Mouse (Mus musculus) midbrain, embryonic 15.5 days (tissue): ENCODE results near the gene Ccm2. TPM values are rescaled to one million over a fixed set of nuclear protein-coding genes. Genes with fewer than 3 reads are reported as not detected.
"Not testable (repeated sequence)": the region's sequence is repeated elsewhere in the genome, so short reads cannot be mapped to it uniquely, and the experiment has no call there.

ENCODE experiments used
- ATAC-seq: fragments of 200-750 bp; cut with Nextera tagmentation; replicated peaks from 2 replicates; pipeline ENCODE4 v1.8.0; 2017; ENCODE audit warnings: moderate TSS enrichment
- H3K27ac ChIP-seq: fragments of 300-500 bp; sonication (generic); 2 replicates; pipeline ENCODE4 v1.5.1; 2015; ENCODE audit warnings: mild to moderate bottlenecking, inconsistent platforms
- H3K27me3 ChIP-seq: fragments of 300-500 bp; sonication (generic); replicated peaks from 2 replicates; pipeline ENCODE4 v1.6.1; 2015; ENCODE audit warnings: inconsistent platforms
- H3K36me3 ChIP-seq: fragments of 300-500 bp; sonication (generic); replicated peaks from 2 replicates; pipeline ENCODE4 v1.6.1; 2015; ENCODE audit warnings: inconsistent platforms
- H3K4me1 ChIP-seq: fragments of 300-500 bp; sonication (generic); 2 replicates; pipeline ENCODE4 v1.6.1; 2015; ENCODE audit warnings: inconsistent platforms
- H3K4me2 ChIP-seq: fragments of 300-500 bp; sonication (generic); 2 replicates; pipeline ENCODE4 v1.6.1; 2015; ENCODE audit warnings: inconsistent platforms, mild to moderate bottlenecking, moderate library complexity
- H3K4me3 ChIP-seq: fragments of 300-500 bp; sonication (generic); 2 replicates; pipeline ENCODE4 v1.5.1; 2015; ENCODE audit warnings: mild to moderate bottlenecking, inconsistent platforms
- H3K9ac ChIP-seq: fragments of 300-500 bp; sonication (generic); 2 replicates; pipeline ENCODE4 v1.6.1; 2015; ENCODE audit warnings: mild to moderate bottlenecking, inconsistent platforms
- H3K9me3 ChIP-seq: fragments of 300-500 bp; sonication (generic); 2 replicates; pipeline ENCODE4 v1.6.1; 2016; ENCODE audit warnings: inconsistent platforms
- WGBS: fragments of 180-500 bp; shearing (Covaris S2); methylation state at CpG from one replicate; pipeline ENCODE4 v1.1.7; 2015; ENCODE audit warnings: mixed read lengths; 5-methylcytosine and 5-hydroxymethylcytosine counted together
- polyA plus RNA-seq: library from polyadenylated mRNA; unstranded; fragments of >200 nt; fragmentation: Nextera tagmentation; extraction: Ambion mirVana; gene quantifications from 2 replicates; pipeline ENCODE4 v1.2.1, GENCODE M21; 2015

Ccm2 gene
- polyA plus RNA-seq, 1 experiment from 2014 or later: 90.5 TPM

GRCm38 (mm10) chr11:6523662-6524088 lies 23.0 kb upstream of the Ccm2 start:
- no peak for ATAC-seq
- no peak overlapping the region for H3K27ac ChIP-seq
- H3K9me3 ChIP-seq: no peaks in the 10 kb centered on the region
- WGBS: 68% methylated on average over 1 of the region's 1 CpGs
- peaks cover 19% of the 10 kb centered on the region for H3K4me1 ChIP-seq
- H3K4me2 ChIP-seq: no peak overlapping the region
- no peaks in the 10 kb centered on the region for H3K27me3 ChIP-seq
- H3K9ac ChIP-seq: no peak overlapping the region
- no peak overlapping the region for H3K4me3 ChIP-seq
- H3K36me3 ChIP-seq: peaks cover 24% of the 10 kb centered on the region; the same call in 1 of the 2 replicates

GRCm38 (mm10) chr11:6524165-6524879 lies 22.4 kb upstream of the Ccm2 start:
- H3K27ac ChIP-seq: no peak overlapping the region
- H3K9me3 ChIP-seq: no peaks in the 10 kb centered on the region
- peaks cover 24% of the 10 kb centered on the region; the same call in 1 of the 2 replicates for H3K36me3 ChIP-seq
- no peak overlapping the region for H3K4me2 ChIP-seq
- WGBS: 96% methylated on average over 8 of the region's 8 CpGs
- H3K9ac ChIP-seq: no peak overlapping the region
- no peaks in the 10 kb centered on the region for H3K27me3 ChIP-seq
- no peak overlapping the region for H3K4me3 ChIP-seq
- ATAC-seq: no peak
- peaks cover 19% of the 10 kb centered on the region for H3K4me1 ChIP-seq

GRCm38 (mm10) chr11:6524880-6525238 lies 21.8 kb upstream of the Ccm2 start:
- 87% methylated on average over 4 of the region's 4 CpGs for WGBS
- Histone ChIP-seq H3K9ac (no peak overlapping the region), H3K9me3 (no peaks in the 10 kb centered on the region), H3K4me3 (no peak overlapping the region), H3K27ac (no peak overlapping the region), H3K36me3 (peaks cover 24% of the 10 kb centered on the region; the same call in 1 of the 2 replicates), H3K4me2 (no peak overlapping the region), H3K27me3 (no peaks in the 10 kb centered on the region), H3K4me1 (peaks cover 19% of the 10 kb centered on the region)
- ATAC-seq: no peak

- Histone ChIP-seq H3K4me2 (no peak overlapping the region), H3K9ac (no peak overlapping the region), H3K4me3 (no peak overlapping the region), H3K27me3 (no peaks in the 10 kb centered on the region), H3K27ac (no peak overlapping the region), H3K4me1 (peaks cover 19% of the 10 kb centered on the region), H3K9me3 (no peaks in the 10 kb centered on the region), H3K36me3 (peaks cover 24% of the 10 kb centered on the region; the same call in 1 of the 2 replicates)
- 45% methylated on average over 1 of the region's 1 CpGs for WGBS
- ATAC-seq: no peak
Measured at GRCm38 (mm10) chr11:6525241-6525640, 21.4 kb upstream of the Ccm2 start.

GRCm38 (mm10) chr11:6526526-6527255 lies 20.0 kb upstream of the Ccm2 start:
- H3K4me1 ChIP-seq: peaks cover 19% of the 10 kb centered on the region
- H3K9ac ChIP-seq, H3K4me3 ChIP-seq, H3K9me3 ChIP-seq, H3K27ac ChIP-seq, H3K27me3 ChIP-seq, H3K4me2 ChIP-seq, ATAC-seq: not testable (repeated sequence)
- WGBS: 72% methylated on average over 13 of the region's 16 CpGs
- H3K36me3 ChIP-seq: peaks cover 24% of the 10 kb centered on the region; the same call in 1 of the 2 replicates

GRCm38 (mm10) chr11:6527256-6528185 lies 19.2 kb upstream of the Ccm2 start:
- Histone ChIP-seq H3K4me3 (peak overlapping the region; percentile 65), H3K9me3 (no peaks in the 10 kb centered on the region), H3K27ac (0 out of 2 replicates have a peak overlapping the region, but pooled peaks have one; percentile 80), H3K4me1 (peaks cover 19% of the 10 kb centered on the region), H3K9ac (peak overlapping the region; percentile 67), H3K27me3 (no peaks in the 10 kb centered on the region), H3K36me3 (peaks cover 24% of the 10 kb centered on the region; the same call in 1 of the 2 replicates), H3K4me2 (peak overlapping the region; percentile 89)
- WGBS: 20% methylated on average over 10 of the region's 10 CpGs
- peak; percentile 20 for ATAC-seq

- H3K36me3 ChIP-seq: peaks cover 24% of the 10 kb centered on the region; the same call in 1 of the 2 replicates
- H3K4me2 ChIP-seq: peak overlapping the region; percentile 89
- no peaks in the 10 kb centered on the region for H3K9me3 ChIP-seq
- H3K9ac ChIP-seq: peak overlapping the region; percentile 67
- no peaks in the 10 kb centered on the region for H3K27me3 ChIP-seq
- H3K27ac ChIP-seq: peak overlapping the region; percentile 80
- under 1% methylated on average over 51 of the region's 51 CpGs for WGBS
- H3K4me3 ChIP-seq: peak overlapping the region; percentile 65
- peak; percentile 97 for ATAC-seq
- H3K4me1 ChIP-seq: peaks cover 19% of the 10 kb centered on the region
Measured at GRCm38 (mm10) chr11:6528186-6529006, 18.3 kb upstream of the Ccm2 start.

GRCm38 (mm10) chr11:6529961-6530360 lies 16.7 kb upstream of the Ccm2 start:
- Histone ChIP-seq H3K9me3 (no peaks in the 10 kb centered on the region), H3K36me3 (peaks cover 16% of the 10 kb centered on the region; the same call in 1 of the 2 replicates), H3K4me3 (no peak overlapping the region), H3K4me1 (peaks cover 19% of the 10 kb centered on the region), H3K27me3 (no peaks in the 10 kb centered on the region), H3K4me2 (no peak overlapping the region), H3K27ac (no peak overlapping the region), H3K9ac (no peak overlapping the region)
- ATAC-seq: no peak
- 94% methylated on average over 8 of the region's 8 CpGs for WGBS

GRCm38 (mm10) chr11:6530746-6531145 lies 15.9 kb upstream of the Ccm2 start:
- WGBS: 92% methylated on average over 3 of the region's 3 CpGs
- Histone ChIP-seq H3K36me3 (peaks cover 8% of the 10 kb centered on the region; the same call in 1 of the 2 replicates), H3K9me3 (no peaks in the 10 kb centered on the region), H3K9ac (no peak overlapping the region), H3K27ac (no peak overlapping the region), H3K4me1 (peaks cover 19% of the 10 kb centered on the region), H3K27me3 (no peaks in the 10 kb centered on the region), H3K4me3 (no peak overlapping the region), H3K4me2 (no peak overlapping the region)
- no peak for ATAC-seq

- WGBS: 86% methylated on average over 3 of the region's 3 CpGs
- no peaks in the 10 kb centered on the region for H3K36me3 ChIP-seq
- H3K4me3 ChIP-seq: no peak overlapping the region
- H3K27me3 ChIP-seq: no peaks in the 10 kb centered on the region
- no peak overlapping the region for H3K4me2 ChIP-seq
- no peaks in the 10 kb centered on the region for H3K9me3 ChIP-seq
- no peak overlapping the region for H3K27ac ChIP-seq
- peaks cover 14% of the 10 kb centered on the region for H3K4me1 ChIP-seq
- no peak for ATAC-seq
- H3K9ac ChIP-seq: no peak overlapping the region
Measured at GRCm38 (mm10) chr11:6544683-6545082, 2.0 kb upstream of the Ccm2 start.

GRCm38 (mm10) chr11:6545186-6545856 lies 1.4 kb upstream of the Ccm2 start:
- ATAC-seq: no peak
- no peak overlapping the region for H3K4me2 ChIP-seq
- WGBS: 91% methylated on average over 4 of the region's 4 CpGs
- peaks cover 14% of the 10 kb centered on the region for H3K4me1 ChIP-seq
- no peaks in the 10 kb centered on the region for H3K27me3 ChIP-seq
- no peak overlapping the region for H3K9ac ChIP-seq
- H3K36me3 ChIP-seq: no peaks in the 10 kb centered on the region
- H3K27ac ChIP-seq: peak overlapping the region; percentile 93; the same call in 1 of the 2 replicates
- no peaks in the 10 kb centered on the region for H3K9me3 ChIP-seq
- no peak overlapping the region for H3K4me3 ChIP-seq
